Mouse (Mus musculus) MEL (cell line): ENCODE data around the gene Shisa8. TPM values are rescaled to one million over a fixed set of nuclear protein-coding genes. Genes with fewer than 3 reads are reported as not detected.

Experiments
- DNase-seq: peaks from one replicate; pipeline ENCODE4 v3.0.0; 2011; ENCODE audit warnings: low read depth, low spot score
- H3K27ac ChIP-seq: 2 replicates; pipeline ENCODE4 v1.5.1; 2012; ENCODE audit warnings: low read depth, mild to moderate bottlenecking, control low read depth, low read length, moderate library complexity; ENCODE audit not compliant: control insufficient read depth
- H3K27me3 ChIP-seq, 2 experiments: fragments of 150-350 bp in 1 of 2; sonication (generic) in 1 of 2; 2 replicates each; pipeline ENCODE4 v1.6.1; 2012; ENCODE audit warnings: low read length in 2 of 2, mild to moderate bottlenecking in 2 of 2, improper control_type of control experiment in 1 of 2, moderate library complexity in 1 of 2; ENCODE audit not compliant: insufficient read depth in 2 of 2, control insufficient read depth in 1 of 2
- H3K36me3 ChIP-seq, 2 experiments: 2 replicates each; pipeline ENCODE4 v1.6.1; 2012 to 2014; ENCODE audit warnings: low read length in 2 of 2, improper control_type of control experiment in 1 of 2, inconsistent platforms in 1 of 2, mild to moderate bottlenecking in 1 of 2; ENCODE audit not compliant: insufficient read depth in 2 of 2, control insufficient read depth in 1 of 2
- H3K4me1 ChIP-seq, 2 experiments: fragments of 150-350 bp in 1 of 2; sonication (generic) in 1 of 2; 2 replicates each; pipeline ENCODE4 v1.6.1; 2012; ENCODE audit warnings: low read length in 2 of 2, improper control_type of control experiment in 1 of 2, mild to moderate bottlenecking in 1 of 2; ENCODE audit not compliant: insufficient read depth in 2 of 2, control insufficient read depth in 1 of 2
- H3K4me3 ChIP-seq, 2 experiments: fragments of 150-350 bp in 1 of 2; sonication (generic) in 1 of 2; 2 replicates each; pipeline ENCODE4 v1.5.1; 2012; ENCODE audit warnings: low read depth in 2 of 2, low read length in 2 of 2, mild to moderate bottlenecking in 2 of 2, moderate library complexity in 2 of 2, control low read depth in 1 of 2, improper control_type of control experiment in 1 of 2; ENCODE audit not compliant: control insufficient read depth in 1 of 2, insufficient read depth in 1 of 2
- H3K79me2 ChIP-seq: 2 replicates; pipeline ENCODE4 v1.6.1; 2012; ENCODE audit warnings: mild to moderate bottlenecking, low read length, moderate library complexity; ENCODE audit not compliant: control insufficient read depth, poor library complexity, insufficient read depth
- H3K9ac ChIP-seq: 2 replicates; pipeline ENCODE4 v1.6.1; 2012; ENCODE audit warnings: low read depth, mild to moderate bottlenecking, control low read depth, low read length, moderate library complexity; ENCODE audit not compliant: control insufficient read depth, poor library complexity, severe bottlenecking
- H3K9me3 ChIP-seq: fragments of 150-350 bp; sonication (generic); replicated peaks from 2 replicates; pipeline ENCODE4 v1.6.1; 2012; ENCODE audit warnings: mild to moderate bottlenecking, low read length, improper control_type of control experiment, moderate library complexity; ENCODE audit not compliant: insufficient read depth
- CHD1 ChIP-seq: IDR thresholded peaks from 2 replicates; pipeline ENCODE4 v1.6.1; 2012; ENCODE audit warnings: low read depth, mild to moderate bottlenecking, inconsistent platforms, low read length, improper control_type of control experiment
- CHD2 ChIP-seq: IDR thresholded peaks from 2 replicates; pipeline ENCODE4 v1.6.1; 2011; ENCODE audit warnings: low read length, improper control_type of control experiment
- CTCF ChIP-seq, 3 experiments: IDR thresholded peaks in 2 of 3; conservative IDR thresholded peaks in 1 of 3; 2 replicates each; pipeline ENCODE4 v1.5.1; 2011 to 2012; ENCODE audit warnings: low read length in 3 of 3, low read depth in 2 of 3, mild to moderate bottlenecking in 2 of 3, improper control_type of control experiment in 1 of 3, inconsistent platforms in 1 of 3, mixed read lengths in 1 of 3, moderate library complexity in 1 of 3; ENCODE audit not compliant: control insufficient read depth in 1 of 3, insufficient read depth in 1 of 3, poor library complexity in 1 of 3, severe bottlenecking in 1 of 3
- E2F4 ChIP-seq: IDR thresholded peaks from 2 replicates; pipeline ENCODE4 v1.6.1; 2011; ENCODE audit warnings: low read depth, low read length, improper control_type of control experiment, borderline replicate concordance
- EP300 ChIP-seq, 2 experiments: IDR thresholded peaks; 2 replicates each; pipeline ENCODE4 v1.6.1; 2011; ENCODE audit warnings: improper control_type of control experiment in 2 of 2, low read length in 2 of 2, low read depth in 1 of 2, mild to moderate bottlenecking in 1 of 2
- ETS1 ChIP-seq: IDR thresholded peaks from 2 replicates; pipeline ENCODE4 v1.6.1; 2012; ENCODE audit warnings: low read depth, mild to moderate bottlenecking, inconsistent platforms, low read length, improper control_type of control experiment, moderate library complexity
- GATA1 ChIP-seq: IDR thresholded peaks from 2 replicates; pipeline ENCODE4 v1.6.1; 2011; ENCODE audit warnings: low read depth, low read length, improper control_type of control experiment
- HCFC1 ChIP-seq: IDR thresholded peaks from 2 replicates; pipeline ENCODE4 v1.6.1; 2012; ENCODE audit warnings: low read depth, mild to moderate bottlenecking, inconsistent platforms, low read length, improper control_type of control experiment, moderate library complexity
- JUND ChIP-seq: IDR thresholded peaks from 2 replicates; pipeline ENCODE4 v1.6.1; 2011; ENCODE audit warnings: low read depth, mild to moderate bottlenecking, improper control_type of control experiment, low read length
- MAFK ChIP-seq: IDR thresholded peaks from 2 replicates; pipeline ENCODE4 v1.6.1; 2011; ENCODE audit warnings: low read depth, mild to moderate bottlenecking, low read length, improper control_type of control experiment, borderline replicate concordance
- MAX ChIP-seq: IDR thresholded peaks from 2 replicates; pipeline ENCODE4 v1.6.1; 2011; ENCODE audit warnings: low read length, improper control_type of control experiment
- MXI1 ChIP-seq: IDR thresholded peaks from 2 replicates; pipeline ENCODE4 v1.6.1; 2011; ENCODE audit warnings: mild to moderate bottlenecking, low read depth, low read length, improper control_type of control experiment
- MYB ChIP-seq: IDR thresholded peaks from 2 replicates; pipeline ENCODE4 v1.6.1; 2011; ENCODE audit warnings: mild to moderate bottlenecking, low read depth, low read length, improper control_type of control experiment
- MYC ChIP-seq: IDR thresholded peaks from 2 replicates; pipeline ENCODE4 v1.6.1; 2011; ENCODE audit warnings: low read depth, mild to moderate bottlenecking, low read length, improper control_type of control experiment, moderate library complexity
- NRF1 ChIP-seq: IDR thresholded peaks from 2 replicates; pipeline ENCODE4 v1.6.1; 2014; ENCODE audit warnings: low read depth, mild to moderate bottlenecking, inconsistent platforms, low read length, improper control_type of control experiment, moderate library complexity; ENCODE audit not compliant: poor library complexity, insufficient read depth, severe bottlenecking
- POLR2A ChIP-seq, 2 experiments: IDR thresholded peaks; 2 replicates each; pipeline ENCODE4 v1.6.1; 2011 to 2012; ENCODE audit warnings: low read length in 2 of 2, mild to moderate bottlenecking in 2 of 2, control low read depth in 1 of 2, improper control_type of control experiment in 1 of 2, low read depth in 1 of 2, moderate library complexity in 1 of 2; ENCODE audit not compliant: control insufficient read depth in 1 of 2, insufficient read depth in 1 of 2, poor library complexity in 1 of 2
- POLR2AphosphoS2 ChIP-seq: IDR thresholded peaks from 2 replicates; pipeline ENCODE4 v1.6.1; 2011; ENCODE audit warnings: low read length, improper control_type of control experiment
- POLR2AphosphoS5 ChIP-seq: IDR thresholded peaks from 2 replicates; pipeline ENCODE4 v1.6.1; 2012; ENCODE audit warnings: low read depth, borderline replicate concordance, mild to moderate bottlenecking, inconsistent platforms, low read length, moderate library complexity, mixed read lengths
- RAD21 ChIP-seq: IDR thresholded peaks from 2 replicates; pipeline ENCODE4 v1.6.1; 2011; ENCODE audit warnings: mild to moderate bottlenecking, low read depth, low read length, improper control_type of control experiment
- RCOR1 ChIP-seq: IDR thresholded peaks from 2 replicates; pipeline ENCODE4 v1.6.1; 2012; ENCODE audit warnings: low read depth, mild to moderate bottlenecking, inconsistent platforms, low read length, improper control_type of control experiment
- SIN3A ChIP-seq: IDR thresholded peaks from 2 replicates; pipeline ENCODE4 v1.6.1; 2012; ENCODE audit warnings: low read length, improper control_type of control experiment, inconsistent platforms
- SMC3 ChIP-seq: IDR thresholded peaks from 2 replicates; pipeline ENCODE4 v1.6.1; 2011; ENCODE audit warnings: low read depth, low read length, improper control_type of control experiment
- TAL1 ChIP-seq: IDR thresholded peaks from 2 replicates; pipeline ENCODE4 v1.6.1; 2012; ENCODE audit warnings: mild to moderate bottlenecking, inconsistent platforms, low read length, moderate library complexity, mixed read lengths
- TBP ChIP-seq: IDR thresholded peaks from 2 replicates; pipeline ENCODE4 v1.8.0; 2011; ENCODE audit warnings: low read depth, low read length, improper control_type of control experiment
- UBTF ChIP-seq: IDR thresholded peaks from 2 replicates; pipeline ENCODE4 v1.6.1; 2012; ENCODE audit warnings: low read depth, mild to moderate bottlenecking, inconsistent platforms, low read length, improper control_type of control experiment, moderate library complexity, borderline replicate concordance; ENCODE audit not compliant: insufficient read depth
- USF2 ChIP-seq, 2 experiments: IDR thresholded peaks; 2 replicates each; pipeline ENCODE4 v1.6.1; 2011 to 2012; ENCODE audit warnings: improper control_type of control experiment in 2 of 2, low read length in 2 of 2, borderline replicate concordance in 1 of 2, inconsistent platforms in 1 of 2, low read depth in 1 of 2, mild to moderate bottlenecking in 1 of 2; ENCODE audit not compliant: insufficient read depth in 1 of 2
- ZC3H11A ChIP-seq: IDR thresholded peaks from 2 replicates; pipeline ENCODE4 v1.6.1; 2012; ENCODE audit warnings: low read depth, mild to moderate bottlenecking, inconsistent platforms, low read length, improper control_type of control experiment
- ZMIZ1 ChIP-seq: IDR thresholded peaks from 2 replicates; pipeline ENCODE4 v1.6.1; 2012; ENCODE audit warnings: low read depth, mild to moderate bottlenecking, inconsistent platforms, low read length, improper control_type of control experiment, moderate library complexity
- polyA plus RNA-seq, 2 experiments: library from polyadenylated mRNA; stranded (reverse) in 1 of 2; unstranded in 1 of 2; fragments of >175 nt in 1 of 2; fragments of >200 nt in 1 of 2; gene quantifications; 2 replicates each; pipeline versions ENCODE4 v1.2.1 to v1.2.4; 2012; ENCODE audit warnings: low replicate concordance in 2 of 2, low read depth in 1 of 2; ENCODE audit not compliant: insufficient read length in 2 of 2, insufficient read depth in 1 of 2, missing spikeins in 1 of 2
- total RNA-seq: library from RNA; depleted of rRNA; stranded (reverse); fragments of 300-350 nt; gene quantifications from 2 replicates; pipeline ENCODE4 v1.2.3, GENCODE M21; 2012

The Shisa8 gene
- total and polyA plus RNA-seq, 3 experiments, result 0.10 TPM; not detected in 2

DNA sequence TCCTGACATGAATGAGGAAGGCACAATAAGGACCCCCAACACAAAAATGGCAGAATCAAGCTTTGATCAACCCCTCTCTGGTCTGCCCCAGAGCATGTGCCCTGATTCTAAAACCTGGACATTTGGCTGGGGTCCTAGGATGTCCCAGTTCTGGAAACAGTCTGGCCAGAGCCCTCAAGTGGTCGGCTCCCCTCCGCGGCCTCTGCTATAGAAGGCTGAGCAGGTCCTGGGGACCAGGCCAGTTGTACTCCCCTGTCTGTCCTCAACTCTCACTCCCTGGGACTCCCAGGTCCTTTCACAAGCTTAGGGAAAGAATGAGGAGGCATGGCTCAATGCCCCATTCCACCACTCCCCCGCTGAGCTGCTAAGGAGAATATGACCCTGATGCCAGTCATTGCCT is 607 bp upstream of the Shisa8 start:
- DNase-seq, result no peak
- no peaks in the 10 kb centered on the region for H3K36me3 ChIP-seq
- TF ChIP-seq RAD21 (no peak), CTCF (IDR thresholded peaks at IDR 0.05 in 2 of 3, conservative IDR thresholded peaks at IDR 0.05 in 1 of 3; ENCODE audit: control insufficient read depth in 1 of 3, insufficient read depth in 1 of 3, low read depth in 2 of 3, low read length in 3 of 3, poor library complexity in 1 of 3, severe bottlenecking in 1 of 3) (no peak), POLR2AphosphoS5 (no peak), POLR2A (IDR thresholded peaks at IDR 0.05; ENCODE audit: control insufficient read depth in 1 of 2, insufficient read depth in 1 of 2, low read depth in 1 of 2, low read length in 2 of 2, poor library complexity in 1 of 2) (no peak), USF2 (IDR thresholded peaks at IDR 0.05; ENCODE audit: borderline replicate concordance in 1 of 2, insufficient read depth in 1 of 2, low read depth in 1 of 2, low read length in 2 of 2) (no peak), UBTF (no peak), RCOR1 (no peak), SIN3A (no peak), HCFC1 (no peak), CHD2 (no peak), MAFK (no peak), SMC3 (no peak), NRF1 (no peak), GATA1 (no peak), TAL1 (no peak), ZMIZ1 (no peak), JUND (no peak), E2F4 (no peak)
- TF ChIP-seq, all 39 proteins: peak for 0
- H3K9ac ChIP-seq, result no peak overlapping the region
- H3K4me3 ChIP-seq, result no peak overlapping the region
- H3K27me3 ChIP-seq, result no peaks in the 10 kb centered on the region
- H3K27ac ChIP-seq, result no peak overlapping the region
- H3K4me1 ChIP-seq, result no peaks in the 10 kb centered on the region
- no peaks in the 10 kb centered on the region for H3K9me3 ChIP-seq
- H3K79me2 ChIP-seq, result no peaks in the 10 kb centered on the region

DNA sequence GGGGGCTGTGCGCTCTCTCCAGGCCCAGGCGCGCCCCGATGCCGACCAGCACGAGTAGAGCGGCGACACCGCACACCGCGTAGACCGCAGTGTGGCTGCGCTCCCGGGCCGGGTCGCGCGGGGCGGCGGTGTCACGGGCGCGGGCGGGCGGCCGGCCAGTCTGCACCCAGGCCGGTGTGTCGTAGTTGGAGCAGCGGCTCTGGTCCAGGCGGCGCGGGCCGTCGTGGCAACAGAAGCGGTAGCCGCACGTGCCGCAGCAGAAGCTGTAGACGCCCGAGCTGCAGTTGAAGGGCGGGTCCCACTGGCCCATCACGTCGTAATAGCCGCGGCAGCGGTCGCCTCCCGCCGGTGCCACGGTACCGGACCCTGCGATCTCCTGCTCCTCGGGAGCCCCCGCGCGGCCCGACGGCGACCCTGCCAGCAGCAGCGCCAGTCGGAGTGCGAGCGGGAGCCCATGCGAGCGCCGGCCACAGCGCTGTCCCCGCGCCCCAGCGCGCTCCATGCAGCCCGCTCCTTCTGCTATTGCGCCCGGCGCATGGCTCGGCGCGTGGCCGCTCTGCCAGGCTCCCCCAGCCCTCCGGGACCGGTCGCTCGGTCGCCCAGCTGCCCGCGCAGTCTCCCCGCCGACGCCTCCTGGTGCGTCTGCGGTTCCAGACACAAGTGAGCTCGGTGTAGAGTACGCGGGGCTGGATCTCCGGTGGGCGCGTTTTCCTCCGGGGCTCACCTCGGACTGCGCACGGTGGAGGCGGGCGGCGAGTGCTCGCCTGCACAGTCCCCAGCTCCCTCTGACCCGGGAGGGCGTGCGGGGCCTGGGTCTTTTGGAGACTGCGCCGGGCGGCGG is 484 bp downstream of the Shisa8 start:
- Histone ChIP-seq H3K79me2 (no peaks in the 10 kb centered on the region), H3K27ac (no peak overlapping the region), H3K36me3 (no peaks in the 10 kb centered on the region), H3K9ac (no peak overlapping the region), H3K4me1 (no peaks in the 10 kb centered on the region), H3K9me3 (no peaks in the 10 kb centered on the region), H3K4me3 (no peak overlapping the region), H3K27me3 (no peaks in the 10 kb centered on the region)
- no peak for DNase-seq
- TF ChIP-seq RAD21, result no peak
- no peak for TF ChIP-seq MXI1
- TF ChIP-seq E2F4, result no peak
- no peak for TF ChIP-seq JUND
- TF ChIP-seq CHD1, result no peak
- no peak for TF ChIP-seq POLR2A (IDR thresholded peaks at IDR 0.05; ENCODE audit: control insufficient read depth in 1 of 2, insufficient read depth in 1 of 2, low read depth in 1 of 2, low read length in 2 of 2, poor library complexity in 1 of 2)
- TF ChIP-seq TAL1, result no peak
- no peak for TF ChIP-seq MAFK
- no peak for TF ChIP-seq POLR2AphosphoS2
- TF ChIP-seq MYB, result no peak
- TF ChIP-seq POLR2AphosphoS5, result no peak
- TF ChIP-seq SMC3, result no peak
- TF ChIP-seq ZC3H11A, result no peak
- TF ChIP-seq EP300 (IDR thresholded peaks at IDR 0.05; ENCODE audit: low read depth in 1 of 2, low read length in 2 of 2), result no peak
- no peak for TF ChIP-seq MAX
- TF ChIP-seq NRF1, result no peak
- no peak for TF ChIP-seq MYC
- no peak for TF ChIP-seq TBP
- TF ChIP-seq ETS1, result no peak
- TF ChIP-seq GATA1, result no peak
